In the genomic region with DNA sequence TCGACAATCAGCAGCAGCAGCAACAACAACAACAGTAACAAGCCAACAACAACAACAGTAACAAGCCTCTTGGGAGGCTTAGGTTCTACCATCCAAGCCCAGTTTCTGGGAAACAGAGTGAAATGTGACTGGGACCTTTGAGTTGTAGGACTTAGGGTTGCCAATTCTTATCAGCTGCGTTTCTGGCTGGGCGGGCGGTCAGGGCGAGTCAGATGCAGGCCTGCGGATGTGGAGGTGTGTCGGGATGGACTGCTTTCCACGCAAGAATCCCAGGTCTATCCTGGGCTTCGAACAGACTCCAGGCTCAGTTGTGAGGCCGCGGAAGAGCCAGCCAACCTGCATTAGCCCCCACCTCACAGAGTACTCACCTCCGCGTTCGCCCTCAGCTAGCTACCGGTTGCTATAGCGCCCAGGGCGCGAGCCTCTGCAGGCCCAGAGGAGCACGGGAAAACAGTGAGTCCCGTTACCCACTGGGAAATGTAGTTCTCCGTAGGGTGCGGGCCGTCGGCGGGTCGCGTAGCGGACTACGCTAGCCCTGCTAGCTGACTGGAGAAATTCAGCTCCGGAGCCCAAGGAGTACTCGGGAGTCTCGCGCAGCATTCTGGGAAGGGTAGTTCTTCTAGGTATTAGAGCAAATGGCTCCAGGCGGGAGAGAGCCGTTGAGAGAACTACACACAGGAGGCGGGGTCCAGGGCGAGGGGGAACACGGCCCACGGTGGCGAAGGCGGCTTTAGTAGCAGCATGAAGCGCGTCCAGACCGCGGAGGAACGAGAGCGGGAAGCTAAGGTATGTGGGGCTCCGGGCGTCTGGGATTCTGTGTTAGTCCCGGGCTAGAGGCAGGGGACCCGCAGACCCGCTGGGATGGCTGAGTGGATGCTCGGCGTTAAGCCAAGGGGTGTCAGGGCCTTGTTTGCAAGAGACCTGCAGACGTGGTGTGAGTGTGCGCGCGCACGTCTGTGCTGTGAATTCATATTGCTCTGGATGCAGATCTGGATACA, we compare ENCODE assay signal across 8 mouse cellular contexts. TPM values are rescaled to one million over a fixed set of nuclear protein-coding genes. Genes with fewer than 3 reads are reported as not detected.
DNase-seq lines count a peak whose midpoint lies in the region; ATAC-seq and TF ChIP-seq lines count a peak whose summit lies in the region.

Gene Rpgrip1l (minus strand): TSS at position 428 of the 998 bp plus-strand sequence.
Gene Fto (plus strand): TSS at position 691 of the 998 bp plus-strand sequence.

- 0 out of 2 replicates have a peak, but pooled peaks have one; percentile 8 for TF ChIP-seq POLR2A in bone marrow, adult 2 months (IDR thresholded peaks at IDR 0.05; ENCODE audit: borderline replicate concordance, control insufficient read depth, low read depth, low read length)
- 0 out of 2 replicates have a peak, but pooled peaks have one; percentile 43 for TF ChIP-seq POLR2A in limb, embryonic 14.5 days (IDR thresholded peaks at IDR 0.05; ENCODE audit: borderline replicate concordance, extremely low read depth, insufficient read depth, insufficient read length)

- no peaks in the 10 kb centered on the region for H3K36me3 ChIP-seq in embryonic facial prominence, embryonic 15.5 days
- H3K36me3 ChIP-seq in limb, embryonic 14.5 days (ENCODE audit: control insufficient read depth, insufficient read depth, low read length) = 0 out of 2 replicates have a peak, but pooled peaks cover 3% of the 10 kb centered on the region
- no peaks in the 10 kb centered on the region for H3K36me3 ChIP-seq in midbrain, postnatal 0 days (ENCODE audit: insufficient read depth, low read length)

- H3K4me3 ChIP-seq in bone marrow, adult 2 months (replicated peaks; ENCODE audit: control insufficient read depth, low read depth, low read length) = peak within 1 kb of the TSS; percentile 92
- peak within 1 kb of the TSS; percentile 80 for H3K4me3 ChIP-seq in embryonic facial prominence, embryonic 15.5 days (replicated peaks)
- peak within 1 kb of the TSS; percentile 72 for H3K4me3 ChIP-seq in limb, embryonic 14.5 days (replicated peaks; ENCODE audit: low read length)
- H3K4me3 ChIP-seq in midbrain, postnatal 0 days (ENCODE audit: low read depth, low read length) = peak within 1 kb of the TSS; percentile 69

- TF ChIP-seq CTCF in bone marrow, adult 2 months (IDR thresholded peaks at IDR 0.05; ENCODE audit: control insufficient read depth, insufficient read depth, low read length) = no peak
- no peak for TF ChIP-seq CTCF in midbrain, postnatal 0 days (IDR thresholded peaks at IDR 0.05)

- peak within 1 kb of the TSS; percentile 31 for H3K27ac ChIP-seq in bone marrow, adult 2 months (ENCODE audit: control insufficient read depth, insufficient read depth, low read depth, low read length, poor library complexity)
- H3K27ac ChIP-seq in embryonic facial prominence, embryonic 15.5 days (replicated peaks) = peak within 1 kb of the TSS; percentile 89
- peak within 1 kb of the TSS; percentile 81 for H3K27ac ChIP-seq in limb, embryonic 14.5 days (replicated peaks; ENCODE audit: low read depth, low read length)
- peak within 1 kb of the TSS; percentile 87 for H3K27ac ChIP-seq in midbrain, postnatal 0 days (ENCODE audit: low read depth, low read length)

- peak within 1 kb of the TSS; percentile 96 for H3K9ac ChIP-seq in embryonic facial prominence, embryonic 15.5 days
- peak within 1 kb of the TSS; percentile 92 for H3K9ac ChIP-seq in limb, embryonic 14.5 days (ENCODE audit: low read depth, low read length, severe bottlenecking)
- peak within 1 kb of the TSS; percentile 80 for H3K9ac ChIP-seq in midbrain, postnatal 0 days (replicated peaks; ENCODE audit: low read length, poor library complexity, severe bottlenecking)

- no peaks in the 10 kb centered on the region for H3K27me3 ChIP-seq in embryonic facial prominence, embryonic 15.5 days
- H3K27me3 ChIP-seq in limb, embryonic 14.5 days (ENCODE audit: control insufficient read depth, insufficient read depth, low read length) = no peaks in the 10 kb centered on the region
- H3K27me3 ChIP-seq in midbrain, postnatal 0 days (ENCODE audit: insufficient read depth, low read length) = no peaks in the 10 kb centered on the region

- WGBS in bone marrow, adult 2 months = under 1% methylated on average over 59 of the region's 59 CpGs
- WGBS in embryonic facial prominence, embryonic 15.5 days = under 1% methylated on average over 59 of the region's 59 CpGs
- 2% methylated on average over 57 of the region's 59 CpGs for WGBS in limb, embryonic 14.5 days
- WGBS in midbrain, postnatal 0 days = 1% methylated on average over 59 of the region's 59 CpGs

- H3K4me1 ChIP-seq in bone marrow, adult 2 months (ENCODE audit: control insufficient read depth, insufficient read depth, low read length) = peaks cover 2% of the 10 kb centered on the region; the same call in 1 of the 2 replicates
- peaks cover 21% of the 10 kb centered on the region for H3K4me1 ChIP-seq in embryonic facial prominence, embryonic 15.5 days
- peaks cover 12% of the 10 kb centered on the region; the same call in 1 of the 2 replicates for H3K4me1 ChIP-seq in limb, embryonic 14.5 days (ENCODE audit: control insufficient read depth, insufficient read depth, low read length)
- H3K4me1 ChIP-seq in midbrain, postnatal 0 days (ENCODE audit: insufficient read depth, low read length) = peaks cover 8% of the 10 kb centered on the region; the same call in 1 of the 2 replicates

- DNase-seq in 416B (ENCODE audit: low read depth) = peak; percentile 99
- DNase-seq in heart, adult 8-10 months (ENCODE audit: low spot score) = peak; percentile 99
- peak; percentile 99 for DNase-seq in kidney, adult 9 months
- peak; percentile 100 for DNase-seq in limb, embryonic 14.5 days (ENCODE audit: low spot score)
- peak; percentile 100 for DNase-seq in midbrain, postnatal 0 days (ENCODE audit: low spot score)
- peak; percentile 82 to 91 for DNase-seq in spleen, postnatal 14 days (ENCODE audit: low spot score in 2 of 2)

- ATAC-seq in embryonic facial prominence, embryonic 15.5 days (ENCODE audit: insufficient number of reproducible peaks, low FRiP score, low TSS enrichment, low read depth) = peak; percentile 99
- ATAC-seq in limb, embryonic 14.5 days (ENCODE audit: low FRiP score, low read depth) = peak; percentile 99
- peak; percentile 99 for ATAC-seq in midbrain, postnatal 0 days (ENCODE audit: low FRiP score)

- H3K4me2 ChIP-seq in embryonic facial prominence, embryonic 15.5 days (replicated peaks) = peak within 1 kb of the TSS; percentile 64
- H3K4me2 ChIP-seq in limb, embryonic 14.5 days (replicated peaks; ENCODE audit: low read depth, low read length, severe bottlenecking) = peak within 1 kb of the TSS; percentile 91
- peak within 1 kb of the TSS; percentile 75 for H3K4me2 ChIP-seq in midbrain, postnatal 0 days (ENCODE audit: low read depth, low read length, poor library complexity, severe bottlenecking)

- H3K9me3 ChIP-seq in embryonic facial prominence, embryonic 15.5 days (replicated peaks) = no peaks in the 10 kb centered on the region
- no peaks in the 10 kb centered on the region for H3K9me3 ChIP-seq in limb, embryonic 14.5 days (ENCODE audit: control insufficient read depth, low read length)
- no peaks in the 10 kb centered on the region for H3K9me3 ChIP-seq in midbrain, postnatal 0 days (ENCODE audit: low read length)

RNA-seq across cellular contexts. Expression of gene Rpgrip1l, which starts in this region (rescaled TPM):
- polyA plus RNA-seq in bone marrow, adult 2 months (2011; ENCODE audit: insufficient read depth, insufficient read length, low replicate concordance, missing spikeins) = 1.1 and 3.7 TPM in 2 replicates
- polyA plus RNA-seq in embryonic facial prominence, embryonic 15.5 days (2015; fragmentation: Nextera tagmentation; extraction: Ambion mirVana) = 14.8 and 15.0 TPM in 2 replicates
- 1 to 10 TPM; 3.4 to 5.3 (median 4.2) TPM for total RNA-seq in heart, adult 8-10 months (2022)
- polyA plus RNA-seq in limb, embryonic 14.5 days (2012; rRNA removed) = 6.8 and 7.7 TPM in 2 replicates
- polyA plus RNA-seq in limb, embryonic 14.5 days (2014; fragmentation: Nextera tagmentation; extraction: Ambion mirVana) = 16.5 and 18.7 TPM in 2 replicates
- 8.4 and 9.4 TPM in 2 replicates for total RNA-seq in midbrain, postnatal 0 days (2014; rRNA removed)
- 8.4 and 11.5 TPM in 2 replicates for polyA plus RNA-seq in midbrain, postnatal 0 days (2015; fragmentation: Nextera tagmentation; extraction: Ambion mirVana)

RNA-seq across cellular contexts. Expression of gene Fto, which starts in this region (rescaled TPM):
- 8.2 and 11.4 TPM in 2 replicates for polyA plus RNA-seq in bone marrow, adult 2 months (2011; ENCODE audit: insufficient read depth, insufficient read length, low replicate concordance, missing spikeins)
- polyA plus RNA-seq in embryonic facial prominence, embryonic 15.5 days (2015; fragmentation: Nextera tagmentation; extraction: Ambion mirVana) = 96.4 and 111 TPM in 2 replicates
- 10 to 100 TPM; 59.3 to 70.7 (median 65.1) TPM for total RNA-seq in heart, adult 8-10 months (2022)
- 75.9 and 80.0 TPM in 2 replicates for polyA plus RNA-seq in limb, embryonic 14.5 days (2012; rRNA removed)
- polyA plus RNA-seq in limb, embryonic 14.5 days (2014; fragmentation: Nextera tagmentation; extraction: Ambion mirVana) = 107 and 117 TPM in 2 replicates
- 97.9 and 135 TPM in 2 replicates for total RNA-seq in midbrain, postnatal 0 days (2014; rRNA removed)
- 151 and 153 TPM in 2 replicates for polyA plus RNA-seq in midbrain, postnatal 0 days (2015; fragmentation: Nextera tagmentation; extraction: Ambion mirVana)

Comparison
In these comparisons a context has a peak if more than half of its experiments do, and no peak if none do; other contexts are left out.
1. Peak in every context shown above with its lines: DNase-seq, ATAC-seq, H3K4me3 ChIP-seq and H3K27ac ChIP-seq.
2. H3K27ac ChIP-seq: peak in every context shown above with its lines; median percentile 89 in embryonic facial prominence, embryonic 15.5 days; 87 in midbrain, postnatal 0 days; 81 in limb, embryonic 14.5 days; 31 in bone marrow, adult 2 months.